Mouse (Mus musculus): Measurements from ENCODE around the gene Rftn1. TPM values are rescaled to one million over a fixed set of nuclear protein-coding genes. Genes with fewer than 3 reads are reported as not detected.

Gene Rftn1
- total and polyA plus RNA-seq, 2 experiments, result 2.6 to 3.1 TPM

GRCm38 (mm10) chr17:49989583-49989982, 200.9 kb downstream of the Rftn1 start:
- no peak for DNase-seq (ENCODE audit: extremely low read depth, low read depth, low spot score)
- no peak overlapping the region for H3K9ac ChIP-seq (ENCODE audit: low read depth, low read length)
- H3K4me3 ChIP-seq (ENCODE audit: insufficient read depth, low read depth, low read length), result no peak overlapping the region
- H3K36me3 ChIP-seq (ENCODE audit: control insufficient read depth, insufficient read depth, low read length), result no peaks in the 10 kb centered on the region; the same call in 1 of the 2 replicates
- H3K27ac ChIP-seq (replicated peaks; ENCODE audit: insufficient read depth, low read depth, low read length), result no peak overlapping the region
- TF ChIP-seq POLR2A (IDR thresholded peaks at IDR 0.05; ENCODE audit: extremely low read depth, insufficient read depth, low read length), result no peak
- TF ChIP-seq CTCF (IDR thresholded peaks at IDR 0.05; ENCODE audit: low read depth, low read length), result no peak
- 85% methylated on average over 8 of the region's 8 CpGs for WGBS
- no peaks in the 10 kb centered on the region for H3K27me3 ChIP-seq (ENCODE audit: control insufficient read depth, insufficient read depth, low read length)
- H3K79me2 ChIP-seq (ENCODE audit: control insufficient read depth, insufficient read depth, low read length), result no peaks in the 10 kb centered on the region
- no peaks in the 10 kb centered on the region for H3K4me1 ChIP-seq (ENCODE audit: control insufficient read depth, insufficient read depth, low read length)

- no peak overlapping the region for H3K27ac ChIP-seq (replicated peaks; ENCODE audit: insufficient read depth, low read depth, low read length)
- no peaks in the 10 kb centered on the region for H3K4me1 ChIP-seq (ENCODE audit: control insufficient read depth, insufficient read depth, low read length)
- DNase-seq (ENCODE audit: extremely low read depth, low read depth, low spot score), result no peak
- no peaks in the 10 kb centered on the region; the same call in 1 of the 2 replicates for H3K36me3 ChIP-seq (ENCODE audit: control insufficient read depth, insufficient read depth, low read length)
- no peaks in the 10 kb centered on the region for H3K79me2 ChIP-seq (ENCODE audit: control insufficient read depth, insufficient read depth, low read length)
- no peak overlapping the region for H3K4me3 ChIP-seq (ENCODE audit: insufficient read depth, low read depth, low read length)
- 83% methylated on average over 6 of the region's 6 CpGs for WGBS
- no peak overlapping the region for H3K9ac ChIP-seq (ENCODE audit: low read depth, low read length)
- no peaks in the 10 kb centered on the region for H3K27me3 ChIP-seq (ENCODE audit: control insufficient read depth, insufficient read depth, low read length)
- TF ChIP-seq POLR2A (IDR thresholded peaks at IDR 0.05; ENCODE audit: extremely low read depth, insufficient read depth, low read length), result no peak
- no peak for TF ChIP-seq CTCF (IDR thresholded peaks at IDR 0.05; ENCODE audit: low read depth, low read length)
Measured at GRCm38 (mm10) chr17:49987095-49987494, 203.4 kb downstream of the Rftn1 start.

GRCm38 (mm10) chr17:49983478-49983877, 207.0 kb downstream of the Rftn1 start:
- Histone ChIP-seq H3K9ac (ENCODE audit: low read depth, low read length) (no peak overlapping the region), H3K27me3 (ENCODE audit: control insufficient read depth, insufficient read depth, low read length) (no peaks in the 10 kb centered on the region), H3K79me2 (ENCODE audit: control insufficient read depth, insufficient read depth, low read length) (no peaks in the 10 kb centered on the region), H3K36me3 (ENCODE audit: control insufficient read depth, insufficient read depth, low read length) (no peaks in the 10 kb centered on the region; the same call in 1 of the 2 replicates), H3K27ac (replicated peaks; ENCODE audit: insufficient read depth, low read depth, low read length) (no peak overlapping the region), H3K4me1 (ENCODE audit: control insufficient read depth, insufficient read depth, low read length) (no peaks in the 10 kb centered on the region), H3K4me3 (ENCODE audit: insufficient read depth, low read depth, low read length) (no peak overlapping the region)
- WGBS, result 59% methylated on average over 5 of the region's 5 CpGs
- TF ChIP-seq POLR2A (IDR thresholded peaks at IDR 0.05; ENCODE audit: extremely low read depth, insufficient read depth, low read length), result no peak
- TF ChIP-seq CTCF (IDR thresholded peaks at IDR 0.05; ENCODE audit: low read depth, low read length), result no peak
- no peak for DNase-seq (ENCODE audit: extremely low read depth, low read depth, low spot score)

GRCm38 (mm10) chr17:49982611-49983390, 207.7 kb downstream of the Rftn1 start:
- H3K79me2 ChIP-seq (ENCODE audit: control insufficient read depth, insufficient read depth, low read length), result no peaks in the 10 kb centered on the region
- TF ChIP-seq POLR2A (IDR thresholded peaks at IDR 0.05; ENCODE audit: extremely low read depth, insufficient read depth, low read length), result no peak
- H3K27me3 ChIP-seq (ENCODE audit: control insufficient read depth, insufficient read depth, low read length), result no peaks in the 10 kb centered on the region
- H3K9ac ChIP-seq (ENCODE audit: low read depth, low read length), result no peak overlapping the region
- no peaks in the 10 kb centered on the region for H3K4me1 ChIP-seq (ENCODE audit: control insufficient read depth, insufficient read depth, low read length)
- WGBS, result 85% methylated on average over 6 of the region's 6 CpGs
- H3K27ac ChIP-seq (replicated peaks; ENCODE audit: insufficient read depth, low read depth, low read length), result no peak overlapping the region
- H3K4me3 ChIP-seq (ENCODE audit: insufficient read depth, low read depth, low read length), result no peak overlapping the region
- H3K36me3 ChIP-seq (ENCODE audit: control insufficient read depth, insufficient read depth, low read length), result no peaks in the 10 kb centered on the region; the same call in 1 of the 2 replicates
- no peak for DNase-seq (ENCODE audit: extremely low read depth, low read depth, low spot score)

- Histone ChIP-seq H3K4me3 (ENCODE audit: insufficient read depth, low read depth, low read length) (no peak overlapping the region), H3K4me1 (ENCODE audit: control insufficient read depth, insufficient read depth, low read length) (no peaks in the 10 kb centered on the region), H3K27ac (replicated peaks; ENCODE audit: insufficient read depth, low read depth, low read length) (no peak overlapping the region), H3K27me3 (ENCODE audit: control insufficient read depth, insufficient read depth, low read length) (no peaks in the 10 kb centered on the region), H3K9ac (ENCODE audit: low read depth, low read length) (no peak overlapping the region), H3K79me2 (ENCODE audit: control insufficient read depth, insufficient read depth, low read length) (no peaks in the 10 kb centered on the region), H3K36me3 (ENCODE audit: control insufficient read depth, insufficient read depth, low read length) (no peaks in the 10 kb centered on the region)
- no peak for TF ChIP-seq POLR2A (IDR thresholded peaks at IDR 0.05; ENCODE audit: extremely low read depth, insufficient read depth, low read length)
- DNase-seq (ENCODE audit: extremely low read depth, low read depth, low spot score), result no peak
- WGBS, result 92% methylated on average over 4 of the region's 4 CpGs
Measured at GRCm38 (mm10) chr17:49981591-49981990, 208.9 kb downstream of the Rftn1 start.

DNA sequence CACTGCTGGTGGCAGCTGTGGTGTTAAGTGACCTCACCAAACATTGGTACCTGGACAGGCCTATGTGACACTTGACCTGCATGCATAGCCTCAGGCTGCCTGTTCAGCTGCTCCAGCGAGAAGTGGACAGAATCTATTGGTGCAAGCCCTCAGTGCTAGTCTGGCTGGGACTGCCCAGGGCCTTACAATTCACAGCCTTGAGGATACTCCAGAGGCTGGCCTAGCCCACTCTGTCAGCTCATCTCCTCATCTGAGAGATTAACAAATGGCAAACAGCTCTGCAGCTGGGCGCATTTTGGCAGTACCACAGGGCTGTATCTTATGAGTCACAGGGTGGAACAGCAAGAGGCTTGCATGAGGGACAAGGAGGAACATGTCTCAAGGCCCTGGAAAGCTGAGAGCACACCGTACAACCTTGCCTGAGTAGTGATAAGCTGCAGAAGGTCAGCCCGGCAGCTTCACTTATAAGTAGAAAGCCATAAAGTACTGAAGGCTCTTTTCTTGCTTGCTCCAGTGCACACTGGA, 210.7 kb downstream of the Rftn1 start:
- H3K79me2 ChIP-seq (ENCODE audit: control insufficient read depth, insufficient read depth, low read length), result no peaks in the 10 kb centered on the region
- no peak overlapping the region for H3K4me3 ChIP-seq (ENCODE audit: insufficient read depth, low read depth, low read length)
- no peak overlapping the region for H3K9ac ChIP-seq (ENCODE audit: low read depth, low read length)
- no peak for DNase-seq (ENCODE audit: extremely low read depth, low read depth, low spot score)
- no peaks in the 10 kb centered on the region for H3K36me3 ChIP-seq (ENCODE audit: control insufficient read depth, insufficient read depth, low read length)
- 93% methylated on average over 4 of the region's 4 CpGs for WGBS
- H3K4me1 ChIP-seq (ENCODE audit: control insufficient read depth, insufficient read depth, low read length), result no peaks in the 10 kb centered on the region
- H3K27ac ChIP-seq (replicated peaks; ENCODE audit: insufficient read depth, low read depth, low read length), result no peak overlapping the region
- no peaks in the 10 kb centered on the region for H3K27me3 ChIP-seq (ENCODE audit: control insufficient read depth, insufficient read depth, low read length)
- TF ChIP-seq POLR2A (IDR thresholded peaks at IDR 0.05; ENCODE audit: extremely low read depth, insufficient read depth, low read length) (no peak), CTCF (IDR thresholded peaks at IDR 0.05; ENCODE audit: low read depth, low read length) (no peak)
